Mouse (Mus musculus) myocyte (in vitro differentiated cells): ENCODE measurements around the gene Jph2. TPM values are rescaled to one million over a fixed set of nuclear protein-coding genes. Genes with fewer than 3 reads are reported as not detected.
A peak's percentile ranks its signal among the peaks of the same experiment; 100 is the strongest.

Experiments used
- H3K27me3 ChIP-seq: one replicate; pipeline ENCODE4 v1.6.1; 2011; ENCODE audit not compliant: control insufficient read depth, insufficient read depth, insufficient read length
- H3K36me3 ChIP-seq: one replicate; pipeline ENCODE4 v1.6.1; 2011; ENCODE audit not compliant: control insufficient read depth, insufficient read depth
- H3K4me2 ChIP-seq: one replicate; pipeline ENCODE4 v1.6.1; 2011; ENCODE audit warnings: low read depth, control low read depth
- H3K4me3 ChIP-seq: one replicate; pipeline ENCODE4 v1.5.1; 2011; ENCODE audit warnings: mild to moderate bottlenecking, control low read depth, moderate library complexity
- H3K79me2 ChIP-seq: one replicate; pipeline ENCODE4 v1.6.1; 2011; ENCODE audit not compliant: control insufficient read depth, insufficient read depth
- H3ac ChIP-seq: one replicate; pipeline ENCODE4 v1.6.1; 2011; ENCODE audit not compliant: control insufficient read depth, insufficient read length
- CEBPB ChIP-seq: IDR thresholded peaks from 2 replicates; pipeline ENCODE4 v1.6.1; 2011; ENCODE audit warnings: mild to moderate bottlenecking, moderate library complexity; ENCODE audit not compliant: poor library complexity, insufficient read depth, severe bottlenecking
- E2F4 ChIP-seq: IDR thresholded peaks from one replicate; pipeline ENCODE4 v1.6.1; 2011; ENCODE audit warnings: mild to moderate bottlenecking, control low read depth, moderate library complexity; ENCODE audit not compliant: insufficient read depth
- MAX ChIP-seq: IDR thresholded peaks from one replicate; pipeline ENCODE4 v1.6.1; 2011; ENCODE audit warnings: low read depth, mild to moderate bottlenecking, control low read depth
- MYOD1 ChIP-seq, 3 experiments: IDR thresholded peaks; one replicate each; pipeline ENCODE4 v1.6.1; 2011; ENCODE audit warnings: control low read depth in 2 of 3, low read depth in 2 of 3, mild to moderate bottlenecking in 2 of 3, moderate library complexity in 1 of 3; ENCODE audit not compliant: insufficient read length in 2 of 3, control insufficient read depth in 1 of 3
- MYOG ChIP-seq, 3 experiments: IDR thresholded peaks; one replicate each; pipeline ENCODE4 v1.6.1; 2011; ENCODE audit warnings: control low read depth in 2 of 3, low read depth in 2 of 3, mild to moderate bottlenecking in 2 of 3; ENCODE audit not compliant: insufficient read length in 2 of 3, control insufficient read depth in 1 of 3, insufficient read depth in 1 of 3
- POLR2A ChIP-seq: IDR thresholded peaks from one replicate; pipeline ENCODE4 v1.6.1; 2011; ENCODE audit warnings: low read depth, mild to moderate bottlenecking, control low read depth, moderate library complexity; ENCODE audit not compliant: insufficient read length
- POLR2AphosphoS2 ChIP-seq: IDR thresholded peaks from one replicate; pipeline ENCODE4 v1.6.1; 2011; ENCODE audit warnings: low read depth, control low read depth; ENCODE audit not compliant: insufficient read length
- REST ChIP-seq: IDR thresholded peaks from one replicate; pipeline ENCODE4 v1.6.1; 2011; ENCODE audit warnings: mild to moderate bottlenecking, control low read depth, moderate library complexity; ENCODE audit not compliant: insufficient read depth, insufficient read length
- SRF ChIP-seq: IDR thresholded peaks from one replicate; pipeline ENCODE4 v1.6.1; 2011; ENCODE audit warnings: low read depth; ENCODE audit not compliant: control insufficient read depth, insufficient read length
- TCF12 ChIP-seq: IDR thresholded peaks from one replicate; pipeline ENCODE4 v1.6.1; 2011; ENCODE audit warnings: mild to moderate bottlenecking, control low read depth; ENCODE audit not compliant: poor library complexity, insufficient read depth, severe bottlenecking
- TCF3 ChIP-seq: IDR thresholded peaks from one replicate; pipeline ENCODE4 v1.6.1; 2011; ENCODE audit warnings: low read depth, control low read depth; ENCODE audit not compliant: insufficient read length
- USF1 ChIP-seq: IDR thresholded peaks from one replicate; pipeline ENCODE4 v1.6.1; 2011; ENCODE audit warnings: low read depth, mild to moderate bottlenecking, control low read depth, moderate library complexity
- polyA plus RNA-seq: library from polyadenylated mRNA; unstranded; fragments of >200 nt; fragmentation: generic; extraction: Trizol; gene quantifications from one replicate; pipeline ENCODE4 v1.2.1, GENCODE M21; 2012; ENCODE audit warnings: missing spikeins

Gene Jph2
- polyA plus RNA-seq, 1 experiment, result 217 TPM

GRCm38 (mm10) chr2:163331423-163331822, 66.4 kb downstream of the Jph2 start:
- TF ChIP-seq POLR2AphosphoS2 (peak; percentile 88), CEBPB (no peak), USF1 (no peak), REST (no peak), MYOG (IDR thresholded peaks at IDR 0.05; ENCODE audit: control insufficient read depth in 1 of 3, insufficient read depth in 1 of 3, insufficient read length in 2 of 3, low read depth in 2 of 3) (peak in 1 of 3 experiments; percentile 54), MAX (no peak), POLR2A (no peak), MYOD1 (IDR thresholded peaks at IDR 0.05; ENCODE audit: control insufficient read depth in 1 of 3, insufficient read length in 2 of 3, low read depth in 2 of 3) (peak in 2 of 3 experiments; percentile 37 to 44), E2F4 (no peak), TCF3 (no peak), TCF12 (no peak), SRF (no peak)

GRCm38 (mm10) chr2:163330742-163331141, 67.1 kb downstream of the Jph2 start:
- Histone ChIP-seq H3K36me3 (peaks cover 7% of the 10 kb centered on the region), H3K27me3 (peaks cover 11% of the 10 kb centered on the region), H3K4me2 (no peak overlapping the region), H3ac (no peak overlapping the region), H3K4me3 (no peak overlapping the region), H3K79me2 (no peaks in the 10 kb centered on the region)
- TF ChIP-seq MYOD1 (IDR thresholded peaks at IDR 0.05; ENCODE audit: control insufficient read depth in 1 of 3, insufficient read length in 2 of 3, low read depth in 2 of 3) (no peak), TCF3 (no peak), REST (no peak), POLR2A (no peak), POLR2AphosphoS2 (peak; percentile 56), USF1 (no peak), E2F4 (no peak)

More at GRCm38 (mm10) chr2:163331423-163331822, 66.4 kb downstream of the Jph2 start:
- no peak overlapping the region for H3K4me2 ChIP-seq
- peaks cover 7% of the 10 kb centered on the region for H3K36me3 ChIP-seq
- no peaks in the 10 kb centered on the region for H3K79me2 ChIP-seq
- H3ac ChIP-seq, result no peak overlapping the region
- peaks cover 5% of the 10 kb centered on the region for H3K27me3 ChIP-seq
- H3K4me3 ChIP-seq, result no peak overlapping the region

GRCm38 (mm10) chr2:163323163-163323562, 74.6 kb downstream of the Jph2 start:
- TF ChIP-seq TCF12 (no peak), REST (no peak), MYOG (IDR thresholded peaks at IDR 0.05; ENCODE audit: control insufficient read depth in 1 of 3, insufficient read depth in 1 of 3, insufficient read length in 2 of 3, low read depth in 2 of 3) (no peak), USF1 (no peak), TCF3 (no peak), POLR2A (no peak), POLR2AphosphoS2 (no peak), MAX (no peak), MYOD1 (IDR thresholded peaks at IDR 0.05; ENCODE audit: control insufficient read depth in 1 of 3, insufficient read length in 2 of 3, low read depth in 2 of 3) (no peak), SRF (no peak), E2F4 (no peak)
- H3K27me3 ChIP-seq, result peaks cover 53% of the 10 kb centered on the region
- H3K36me3 ChIP-seq, result no peaks in the 10 kb centered on the region
- H3K79me2 ChIP-seq, result no peaks in the 10 kb centered on the region
- H3K4me2 ChIP-seq, result no peak overlapping the region
- H3K4me3 ChIP-seq, result no peak overlapping the region
- H3ac ChIP-seq, result no peak overlapping the region

- Histone ChIP-seq H3ac (no peak overlapping the region), H3K79me2 (no peaks in the 10 kb centered on the region), H3K27me3 (peaks cover 62% of the 10 kb centered on the region), H3K4me2 (no peak overlapping the region), H3K4me3 (no peak overlapping the region), H3K36me3 (no peaks in the 10 kb centered on the region)
- no peak for TF ChIP-seq MAX
- no peak for TF ChIP-seq REST
- no peak for TF ChIP-seq CEBPB
- TF ChIP-seq POLR2A, result no peak
- TF ChIP-seq E2F4, result no peak
- TF ChIP-seq POLR2AphosphoS2, result no peak
Observed at GRCm38 (mm10) chr2:163318777-163319176, 79.0 kb downstream of the Jph2 start.

- TF ChIP-seq REST, result no peak
- no peak overlapping the region for H3K4me3 ChIP-seq
- H3K4me2 ChIP-seq, result no peak overlapping the region
- H3K36me3 ChIP-seq, result no peaks in the 10 kb centered on the region
- H3K79me2 ChIP-seq, result no peaks in the 10 kb centered on the region
- no peak overlapping the region for H3ac ChIP-seq
- H3K27me3 ChIP-seq, result peaks cover 54% of the 10 kb centered on the region
Observed at GRCm38 (mm10) chr2:163317281-163317680, 80.5 kb downstream of the Jph2 start.

GRCm38 (mm10) chr2:163310163-163310688, 87.6 kb downstream of the Jph2 start:
- no peak overlapping the region for H3K4me3 ChIP-seq
- H3K27me3 ChIP-seq, result peaks cover 21% of the 10 kb centered on the region
- H3K4me2 ChIP-seq, result no peak overlapping the region
- no peaks in the 10 kb centered on the region for H3K36me3 ChIP-seq
- H3ac ChIP-seq, result no peak overlapping the region
- TF ChIP-seq POLR2A (no peak), TCF3 (no peak), E2F4 (no peak), TCF12 (no peak), POLR2AphosphoS2 (no peak), CEBPB (no peak), MYOD1 (IDR thresholded peaks at IDR 0.05; ENCODE audit: control insufficient read depth in 1 of 3, insufficient read length in 2 of 3, low read depth in 2 of 3) (no peak), REST (no peak), MAX (no peak), MYOG (IDR thresholded peaks at IDR 0.05; ENCODE audit: control insufficient read depth in 1 of 3, insufficient read depth in 1 of 3, insufficient read length in 2 of 3, low read depth in 2 of 3) (no peak), SRF (no peak), USF1 (no peak)
- no peaks in the 10 kb centered on the region for H3K79me2 ChIP-seq
